Mouse (Mus musculus) E14TG2a.4 (cell line): ENCODE results near the gene Fbf1.

ENCODE experiments used
- CTCF ChIP-seq: conservative IDR thresholded peaks from 2 replicates; pipeline ENCODE4 v1.5.1; 2014; ENCODE audit warnings: low read length
- NANOG ChIP-seq: IDR thresholded peaks from 2 replicates; pipeline ENCODE4 v1.6.1; 2014; ENCODE audit warnings: borderline replicate concordance, low read length, mixed read lengths
- POU5F1 ChIP-seq: IDR thresholded peaks from 2 replicates; pipeline ENCODE4 v1.6.1; 2014; ENCODE audit warnings: low read length, borderline replicate concordance

GRCm38 (mm10) chr11:116127156-116127980 lies 40.6 kb downstream of the Fbf1 start, which contains the start of gene Trim47:
- TF ChIP-seq CTCF (no peak), NANOG (no peak), POU5F1 (no peak)
